12 mouse cellular contexts compared by ENCODE assay signal in genomic region chr1:75361750-75362149, GRCm38 (mm10). TPM values are rescaled to one million over a fixed set of nuclear protein-coding genes. Genes with fewer than 3 reads are reported as not detected.
DNase-seq lines count a peak whose midpoint lies in the region; ATAC-seq and TF ChIP-seq lines count a peak whose summit lies in the region.
"Had no signal": no experiment of that assay in that cellular context is flagged by ENCODE, and none has a peak within 500 bp of the region (broad histone marks: within the 10 kb centered on the region; RNA-seq: fewer than 3 reads in every experiment).

No protein-coding gene starts in this region.

- no peak for TF ChIP-seq CTCF in E14TG2a.4 (conservative IDR thresholded peaks at IDR 0.05; ENCODE audit: low read length)

- H3K4me3 ChIP-seq in E14TG2a.4 (replicated peaks; ENCODE audit: low read length), result peak overlapping the region; percentile 55; the same call in 1 of the 2 replicates
- no peak overlapping the region for H3K4me3 ChIP-seq in intestine, embryonic 16.5 days (ENCODE audit: low read length)
- H3K4me3 ChIP-seq in hindbrain, embryonic 10.5 days, result no peak overlapping the region
- H3K4me3 ChIP-seq: hindbrain, embryonic 15.5 days had no signal

- ATAC-seq in common myeloid progenitor, adult 5-6 weeks (replicated peaks; ENCODE audit: low read depth, poor library complexity, severe bottlenecking), result peak; percentile 55
- peak; percentile 34; the same call in 1 of the 2 replicates for ATAC-seq in intestine, embryonic 16.5 days

- peaks cover 32% of the 10 kb centered on the region for H3K4me1 ChIP-seq in E14TG2a.4 (replicated peaks; ENCODE audit: low read depth, low read length)
- peaks cover 12% of the 10 kb centered on the region; the same call in 1 of the 2 replicates for H3K4me1 ChIP-seq in intestine, embryonic 16.5 days (ENCODE audit: control insufficient read depth, insufficient read depth, low read length)
- H3K4me1 ChIP-seq in hindbrain, embryonic 10.5 days (replicated peaks), result peaks cover 27% of the 10 kb centered on the region

- H3K27ac ChIP-seq in intestine, embryonic 16.5 days (ENCODE audit: low read length), result no peak overlapping the region
- no peak overlapping the region for H3K27ac ChIP-seq in hindbrain, embryonic 10.5 days
- H3K27ac ChIP-seq: forebrain, embryonic 10.5 days; hindbrain, embryonic 15.5 days had no signal

- peaks cover 67% of the 10 kb centered on the region for H3K27me3 ChIP-seq in E14TG2a.4 (ENCODE audit: insufficient read depth, low read length)
- H3K27me3 ChIP-seq in intestine, embryonic 16.5 days (replicated peaks; ENCODE audit: control insufficient read depth, insufficient read depth, low read length), result peaks cover 18% of the 10 kb centered on the region; the same call in 1 of the 2 replicates
- H3K27me3 ChIP-seq in hindbrain, embryonic 10.5 days (ENCODE audit: insufficient read depth, poor library complexity, severe bottlenecking), result peaks cover 79% of the 10 kb centered on the region

- intact Hi-C loops in left cerebral cortex, postnatal 4 days (cut with DNase I), result no loop called here

- peaks cover 9% of the 10 kb centered on the region; the same call in 1 of the 2 replicates for H3K9me3 ChIP-seq in E14TG2a.4 (ENCODE audit: low read length)
- no peaks in the 10 kb centered on the region for H3K9me3 ChIP-seq in intestine, embryonic 16.5 days (ENCODE audit: control insufficient read depth, low read length)
- no peaks in the 10 kb centered on the region for H3K9me3 ChIP-seq in hindbrain, embryonic 10.5 days
- H3K9me3 ChIP-seq: forebrain, embryonic 10.5 days; hindbrain, embryonic 15.5 days had no signal

- no peaks in the 10 kb centered on the region for H3K36me3 ChIP-seq in E14TG2a.4 (ENCODE audit: insufficient read depth, low read length)
- H3K36me3 ChIP-seq in intestine, embryonic 16.5 days (ENCODE audit: control insufficient read depth, insufficient read depth, low read length), result no peaks in the 10 kb centered on the region
- H3K36me3 ChIP-seq in hindbrain, embryonic 10.5 days, result no peaks in the 10 kb centered on the region
- H3K36me3 ChIP-seq: forebrain, embryonic 10.5 days; hindbrain, embryonic 15.5 days had no signal

- peak; percentile 29 to 54 for DNase-seq in kidney, postnatal 25 days
- no peak for DNase-seq in kidney, postnatal 4 days
- DNase-seq in frontal cortex, adult 2 months (ENCODE audit: extremely low spot score in 1 of 2, low spot score in 1 of 2), result no peak
- DNase-seq in hindbrain, embryonic 10.5 days (ENCODE audit: low spot score), result no peak
- no peak for DNase-seq in left cerebral cortex, postnatal 4 days
- DNase-seq: cerebellum, adult 9-11 months; right cerebral cortex, adult 18-20 months had no signal

- WGBS in intestine, embryonic 16.5 days, result 33% methylated on average over 4 of the region's 4 CpGs
- 46% methylated on average over 4 of the region's 4 CpGs for WGBS in hindbrain, embryonic 10.5 days

- H3K4me2 ChIP-seq in intestine, embryonic 16.5 days (ENCODE audit: low read depth, low read length), result peak overlapping the region; percentile 8; the same call in 1 of the 2 replicates
- H3K4me2 ChIP-seq: hindbrain, embryonic 15.5 days had no signal

- H3K9ac ChIP-seq in intestine, embryonic 16.5 days (ENCODE audit: low read depth, low read length), result no peak overlapping the region
- H3K9ac ChIP-seq: hindbrain, embryonic 15.5 days had no signal

RNA-seq across cellular contexts. Expression of gene Des, which starts 1.6 kb away (rescaled TPM):
- total RNA-seq in common myeloid progenitor, adult 5-6 weeks (2017), result not detected in 2 replicates
- polyA plus RNA-seq in intestine, embryonic 16.5 days (2015; fragmentation: Nextera tagmentation; extraction: Ambion mirVana), result 149 and 159 TPM in 2 replicates
- polyA plus RNA-seq in frontal cortex, adult 2 months (2012; rRNA removed), result 2.5 and 3.5 TPM in 2 replicates
- 3.8 and 4.5 TPM in 2 replicates for polyA plus RNA-seq in hindbrain, embryonic 10.5 days (2016; fragmentation: Nextera tagmentation; extraction: Ambion mirVana)
- 1 to 10 TPM; 1.6 to 2.5 TPM for total RNA-seq in left cerebral cortex, postnatal 4 days (2021)

RNA-seq across cellular contexts. Expression of gene Speg, which starts 13.3 kb away (rescaled TPM):
- total RNA-seq in common myeloid progenitor, adult 5-6 weeks (2017), result not detected in 2 replicates
- polyA plus RNA-seq in intestine, embryonic 16.5 days (2015; fragmentation: Nextera tagmentation; extraction: Ambion mirVana), result 33.5 and 35.2 TPM in 2 replicates
- polyA plus RNA-seq in frontal cortex, adult 2 months (2012; rRNA removed), result 134 and 135 TPM in 2 replicates
- polyA plus RNA-seq in hindbrain, embryonic 10.5 days (2016; fragmentation: Nextera tagmentation; extraction: Ambion mirVana), result 19.0 and 20.2 TPM in 2 replicates
- 100 to 1,000 TPM; 131 to 143 TPM for total RNA-seq in left cerebral cortex, postnatal 4 days (2021)

RNA-seq across cellular contexts. Expression of gene Dnpep, which starts 44.0 kb away (rescaled TPM):
- 28.7 and 37.5 TPM in 2 replicates for total RNA-seq in common myeloid progenitor, adult 5-6 weeks (2017)
- polyA plus RNA-seq in intestine, embryonic 16.5 days (2015; fragmentation: Nextera tagmentation; extraction: Ambion mirVana), result 159 and 160 TPM in 2 replicates
- polyA plus RNA-seq in frontal cortex, adult 2 months (2012; rRNA removed), result 81.1 and 81.9 TPM in 2 replicates
- polyA plus RNA-seq in hindbrain, embryonic 10.5 days (2016; fragmentation: Nextera tagmentation; extraction: Ambion mirVana), result 154 and 199 TPM in 2 replicates
- 10 to 100 TPM; 87.9 to 96.9 TPM for total RNA-seq in left cerebral cortex, postnatal 4 days (2021)

Comparison
In these comparisons a context has a peak if more than half of its experiments do, and no peak if none do; other contexts are left out.
1. DNase-seq: peak in kidney, postnatal 25 days (2 of 2); none in kidney, postnatal 4 days (0 of 2), frontal cortex, adult 2 months (0 of 2), hindbrain, embryonic 10.5 days (single experiment) and left cerebral cortex, postnatal 4 days (single experiment).
2. RNA of gene Des, which starts 1.6 kb away (polyA plus RNA-seq): 149 to 159 TPM in intestine, embryonic 16.5 days; 3.8 to 4.5 TPM in hindbrain, embryonic 10.5 days and 2.5 to 3.5 TPM in frontal cortex, adult 2 months; every median in the first group is over 10 times any median in the second.